Mouse (Mus musculus) cerebellum, adult 2 months (tissue): ENCODE measurements around the gene Pcdh11x. TPM values are rescaled to one million over a fixed set of nuclear protein-coding genes. Genes with fewer than 3 reads are reported as not detected.
A peak's percentile ranks its signal among the peaks of the same experiment; 100 is the strongest.
"Not testable (repeated sequence)": the region's sequence is repeated elsewhere in the genome, so short reads cannot be mapped to it uniquely, and the experiment has no call there.

Source experiments
- DNase-seq, 2 experiments: peaks; one replicate each; pipeline ENCODE4 v3.0.0; 2021
- H3K27ac ChIP-seq: fragments of 200-500 bp; 2 replicates; pipeline ENCODE4 v1.5.1; 2012; ENCODE audit warnings: low read length, control low read depth, inconsistent platforms; ENCODE audit not compliant: insufficient read depth
- H3K27me3 ChIP-seq: fragments of 200-500 bp; 2 replicates; pipeline ENCODE4 v1.6.1; 2012; ENCODE audit warnings: inconsistent platforms, mild to moderate bottlenecking, low read length, moderate library complexity; ENCODE audit not compliant: control insufficient read depth, insufficient read depth
- H3K4me1 ChIP-seq: fragments of 200-500 bp; 2 replicates; pipeline ENCODE4 v1.6.1; 2011; ENCODE audit warnings: low read length; ENCODE audit not compliant: control insufficient read depth, insufficient read depth
- H3K4me3 ChIP-seq: fragments of 200-500 bp; replicated peaks from 2 replicates; pipeline ENCODE3; 2011; ENCODE audit warnings: mild to moderate bottlenecking, low read depth, low read length, control low read depth; ENCODE audit not compliant: insufficient read depth
- CTCF ChIP-seq: fragments of 200-500 bp; IDR thresholded peaks from 2 replicates; pipeline ENCODE4 v1.5.1; 2011; ENCODE audit warnings: low read depth, mild to moderate bottlenecking, control low read depth, low read length, moderate library complexity, borderline replicate concordance; ENCODE audit not compliant: insufficient read depth
- POLR2A ChIP-seq: fragments of 200-500 bp; IDR thresholded peaks from 2 replicates; pipeline ENCODE4 v1.6.1; 2011; ENCODE audit warnings: low read length, control low read depth, borderline replicate concordance; ENCODE audit not compliant: insufficient read depth
- WGBS: fragments of 180-500 bp; shearing (Covaris S2); methylation state at CpG from one replicate; pipeline ENCODE4 v1.1.7; 2018; 5-methylcytosine and 5-hydroxymethylcytosine counted together
- polyA plus RNA-seq: library from polyadenylated mRNA; depleted of rRNA; stranded (reverse); fragments of >200 nt; gene quantifications from 2 replicates; pipeline ENCODE4 v1.2.3, GENCODE M21; 2012

Gene Pcdh11x
- polyA plus RNA-seq, 1 experiment: 3.4 TPM

DNA sequence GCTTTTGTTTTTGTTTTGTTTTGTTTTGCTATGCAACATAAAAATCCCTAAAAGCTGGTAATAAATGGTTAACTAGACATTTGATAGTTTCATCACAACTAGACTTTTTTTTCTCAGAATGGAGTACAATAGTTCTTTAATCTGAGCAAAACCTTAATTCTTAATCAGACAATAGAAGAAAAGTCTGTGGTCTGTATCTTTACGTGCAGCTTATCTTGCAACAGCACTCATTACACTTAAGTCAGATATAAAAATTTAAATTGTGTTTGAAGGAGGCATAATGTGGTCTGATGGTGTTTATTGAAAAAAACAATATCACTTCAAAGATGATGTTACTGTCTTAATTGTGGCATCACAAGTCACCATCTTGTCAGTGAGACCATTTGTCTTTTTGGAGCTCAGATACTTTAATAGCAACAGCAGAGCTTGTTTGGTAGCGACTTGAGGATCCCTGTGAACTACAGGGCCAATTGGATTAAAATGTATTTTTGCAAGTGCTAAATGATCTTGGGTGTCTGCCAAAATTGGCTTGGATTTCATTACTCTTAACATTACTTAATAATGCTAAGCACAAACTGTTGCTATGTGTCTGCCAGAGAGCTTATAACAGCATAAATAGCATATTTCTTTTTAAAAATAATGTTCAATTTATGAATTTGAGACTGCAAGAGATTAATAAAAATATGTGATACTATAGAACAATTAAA is 11.6 kb downstream of the Pcdh11x start:
- Histone ChIP-seq H3K4me1 (no peaks in the 10 kb centered on the region), H3K27ac (no peak overlapping the region), H3K27me3 (no peaks in the 10 kb centered on the region), H3K4me3 (no peak overlapping the region)
- WGBS: 56% methylated on average over 2 of the region's 2 CpGs
- no peak for DNase-seq
- TF ChIP-seq POLR2A: no peak
- no peak for TF ChIP-seq CTCF

DNA sequence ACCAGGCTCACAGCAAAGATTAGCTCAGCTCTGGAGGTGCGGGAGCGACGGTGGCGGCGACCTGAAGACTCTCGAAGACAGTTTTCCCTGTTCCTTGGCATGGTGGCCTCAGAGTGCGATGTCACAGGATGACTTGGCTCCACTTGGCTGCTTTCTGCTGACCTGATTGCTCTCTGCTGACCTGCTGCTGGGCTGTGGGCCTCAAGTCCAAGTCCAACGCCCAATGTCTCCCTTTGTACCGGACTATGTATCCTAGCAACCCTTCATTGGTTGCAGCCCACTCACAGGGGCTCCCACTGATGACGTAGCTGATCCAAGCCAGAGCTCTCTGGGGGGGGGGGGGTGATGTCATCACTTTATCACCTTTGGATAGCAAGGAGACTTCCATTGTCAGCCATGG is 22.9 kb downstream of the Pcdh11x start, which contains the start of gene H2afb3:
H2afb3 (minus strand) TSS at position 101 of the 400 bp plus-strand sequence.
- H3K4me3 ChIP-seq, DNase-seq, H3K27me3 ChIP-seq, H3K27ac ChIP-seq, H3K4me1 ChIP-seq: not testable (repeated sequence)
- 71% methylated on average over 9 of the region's 10 CpGs for WGBS

DNA sequence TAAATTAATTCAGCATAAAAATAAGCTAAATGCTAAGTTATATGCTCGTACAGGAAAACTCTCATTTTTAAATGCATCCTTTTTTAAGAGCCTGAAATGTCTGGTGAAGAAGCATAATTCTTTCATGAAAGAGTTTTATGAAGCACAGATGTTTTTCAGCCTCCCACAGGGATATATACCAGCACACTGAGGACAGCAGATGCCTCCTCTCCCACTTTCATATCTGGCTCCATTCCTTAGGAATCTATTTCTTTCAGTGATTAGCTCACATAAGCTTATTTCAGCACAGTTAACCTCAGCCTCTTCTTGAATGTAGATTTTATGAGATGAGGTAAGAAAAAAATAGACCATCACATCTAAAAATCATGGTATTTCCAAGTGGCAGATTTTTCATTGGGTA is 176.2 kb downstream of the Pcdh11x start:
- no peak for DNase-seq
- TF ChIP-seq CTCF (no peak), POLR2A (no peak)
- 70% methylated on average over 1 of the region's 1 CpGs for WGBS

DNA sequence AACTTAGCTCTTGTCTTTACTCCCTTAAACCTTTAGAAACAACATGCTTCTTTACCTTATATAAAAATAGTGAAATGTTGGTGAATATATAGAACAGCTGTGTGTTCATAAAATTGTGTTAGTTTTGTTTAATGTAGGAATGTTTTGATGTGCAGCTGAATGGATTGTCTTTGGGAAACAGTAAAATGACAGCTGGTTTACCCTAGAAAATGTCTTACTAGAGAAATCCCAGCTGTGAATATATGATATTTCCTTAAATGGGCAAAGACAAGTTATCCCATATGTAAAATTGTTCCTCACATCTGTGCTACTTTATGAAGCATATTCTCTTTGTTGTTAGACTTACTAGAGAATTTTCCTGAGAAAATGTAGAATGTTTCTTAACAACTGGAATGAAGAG is 196.4 kb downstream of the Pcdh11x start:
- no peaks in the 10 kb centered on the region for H3K27me3 ChIP-seq

More for the DNA sequence above, 176.2 kb downstream of the Pcdh11x start:
- Histone ChIP-seq H3K4me1 (no peaks in the 10 kb centered on the region), H3K27ac (no peak overlapping the region), H3K27me3 (no peaks in the 10 kb centered on the region), H3K4me3 (no peak overlapping the region)

DNA sequence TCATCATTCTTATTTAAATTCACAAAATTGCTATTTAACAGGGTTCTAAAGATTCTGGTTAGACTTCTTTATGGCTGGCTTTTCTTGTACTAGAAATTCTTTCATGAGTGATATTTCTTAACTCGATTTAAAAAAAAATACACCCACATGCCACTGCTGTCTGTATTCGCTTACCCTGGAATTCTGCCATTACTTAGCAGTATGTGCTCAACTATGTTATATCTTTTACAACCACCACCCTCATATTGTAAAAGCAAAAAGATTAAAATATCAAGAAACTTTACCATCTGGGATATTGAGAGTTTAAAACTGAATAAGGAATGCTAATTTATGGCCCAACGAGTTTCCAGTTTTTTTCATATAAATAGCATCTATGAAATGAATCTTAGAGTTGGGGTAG is 234.9 kb downstream of the Pcdh11x start:
- DNase-seq: no peak
- no peak overlapping the region for H3K4me3 ChIP-seq
- 84% methylated on average over 3 of the region's 3 CpGs for WGBS
- no peaks in the 10 kb centered on the region for H3K4me1 ChIP-seq
- TF ChIP-seq POLR2A (no peak), CTCF (no peak)
- H3K27me3 ChIP-seq: no peaks in the 10 kb centered on the region
- no peak overlapping the region for H3K27ac ChIP-seq

More for the DNA sequence above, 196.4 kb downstream of the Pcdh11x start:
- Histone ChIP-seq H3K4me1 (no peaks in the 10 kb centered on the region), H3K4me3 (no peak overlapping the region), H3K27ac (no peak overlapping the region)
- TF ChIP-seq CTCF: no peak
- no peak for TF ChIP-seq POLR2A
- DNase-seq: no peak

DNA sequence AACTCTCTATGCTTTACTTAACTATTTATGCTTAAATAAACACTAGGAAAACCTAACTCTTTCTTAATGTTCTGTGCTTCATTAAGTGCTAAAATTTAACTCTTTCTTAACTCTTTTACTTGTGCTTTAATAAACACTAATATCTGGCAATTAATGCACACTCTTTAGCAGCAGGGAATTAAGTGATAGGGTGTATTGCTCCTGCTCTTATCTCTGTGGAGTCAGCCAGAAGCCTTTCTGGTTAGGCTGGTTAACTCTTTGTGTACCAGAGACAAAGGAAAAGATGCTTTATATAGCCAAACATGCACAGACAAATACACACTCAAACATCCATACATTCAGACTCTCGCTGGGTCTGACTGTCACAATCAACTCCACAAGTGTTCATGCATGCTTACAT is 309.2 kb downstream of the Pcdh11x start:
- H3K4me1 ChIP-seq: no peaks in the 10 kb centered on the region
- no peak overlapping the region for H3K27ac ChIP-seq
- WGBS: 100% methylated on average over 1 of the region's 1 CpGs
- no peak overlapping the region for H3K4me3 ChIP-seq
- DNase-seq: no peak
- no peaks in the 10 kb centered on the region for H3K27me3 ChIP-seq
- TF ChIP-seq CTCF (no peak), POLR2A (no peak)

DNA sequence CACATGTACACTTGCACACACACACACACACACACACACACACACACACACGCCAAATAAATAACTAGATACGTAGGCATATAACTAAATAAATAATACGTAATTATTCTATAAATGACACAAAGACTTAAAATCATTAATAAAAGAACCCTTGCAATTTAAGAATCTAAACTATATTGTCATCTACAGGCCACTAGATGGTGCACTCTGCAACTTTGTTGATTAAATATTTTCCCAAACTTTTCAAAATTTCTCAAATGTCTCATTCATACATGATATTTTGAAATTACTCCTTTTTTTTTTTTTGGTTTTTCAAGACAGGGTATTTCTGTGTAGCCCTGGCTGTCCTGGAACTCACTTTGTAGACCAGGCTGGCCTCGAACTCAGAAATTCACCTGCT is 328.4 kb downstream of the Pcdh11x start:
- H3K4me3 ChIP-seq: no peak overlapping the region
- H3K4me1 ChIP-seq: no peaks in the 10 kb centered on the region
- DNase-seq: no peak
- 62% methylated on average over 4 of the region's 4 CpGs for WGBS
- TF ChIP-seq POLR2A (no peak), CTCF (no peak)
- H3K27ac ChIP-seq: no peak overlapping the region
- H3K27me3 ChIP-seq: no peaks in the 10 kb centered on the region

DNA sequence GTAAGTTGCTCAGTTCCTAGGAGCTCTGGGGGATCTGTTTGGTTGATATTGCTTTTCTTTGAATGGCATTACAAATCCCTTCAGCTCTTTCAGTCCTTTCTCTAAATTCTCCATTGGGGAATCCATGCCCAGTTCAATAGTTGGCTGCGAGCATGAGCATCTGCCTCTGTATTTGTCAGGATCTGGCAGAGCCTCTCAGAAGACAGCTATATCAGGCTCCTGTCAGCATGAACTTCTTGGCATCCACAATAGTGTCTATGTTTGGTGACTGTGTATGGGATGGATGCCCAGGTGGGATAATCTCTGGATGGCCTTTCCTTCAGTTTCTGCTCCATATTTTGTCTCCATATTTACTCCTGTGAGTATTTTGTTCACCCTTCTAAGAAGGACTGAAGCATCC is 380.2 kb downstream of the Pcdh11x start:
- not testable (repeated sequence) for H3K27ac ChIP-seq, H3K4me3 ChIP-seq, H3K4me1 ChIP-seq, H3K27me3 ChIP-seq
- WGBS: 24% methylated on average over 1 of the region's 1 CpGs
- DNase-seq: peak; percentile 3 to 19
